Mouse (Mus musculus): ENCODE data around the gene Trim11.

GRCm38 (mm10) chr11:58997541-58997940 lies 19.6 kb downstream of the Trim11 start:
- no peak for TF ChIP-seq CTCF (IDR thresholded peaks at IDR 0.05; ENCODE audit: borderline replicate concordance, insufficient read depth, low read length)
- no peak for TF ChIP-seq POLR2A (IDR thresholded peaks at IDR 0.05; ENCODE audit: low read depth, low read length)

All from embryonic fibroblast, embryonic 13.5 days (primary cell).